Mouse (Mus musculus) liver, embryonic 16.5 days (tissue): Measurements from ENCODE around the gene Sept7. TPM values are rescaled to one million over a fixed set of nuclear protein-coding genes. Genes with fewer than 3 reads are reported as not detected.
"Not testable (repeated sequence)": the region's sequence is repeated elsewhere in the genome, so short reads cannot be mapped to it uniquely, and the experiment has no call there.

ENCODE experiments used
- ATAC-seq: fragments of 200-750 bp; cut with Nextera tagmentation; 2 replicates; pipeline ENCODE4 v1.8.0; 2017; ENCODE audit warnings: low read depth, mild to moderate bottlenecking, moderate number of reproducible peaks, moderate library complexity
- H3K27ac ChIP-seq: fragments of 300-500 bp; sonication (generic); 2 replicates; pipeline ENCODE4 v1.5.1; 2014; ENCODE audit warnings: mild to moderate bottlenecking, low read length
- H3K27me3 ChIP-seq: fragments of 300-500 bp; sonication (generic); 2 replicates; pipeline ENCODE4 v1.6.1; 2014; ENCODE audit warnings: low read depth, low read length, mixed read lengths; ENCODE audit not compliant: control insufficient read depth, insufficient read depth
- H3K36me3 ChIP-seq: fragments of 300-500 bp; sonication (generic); 2 replicates; pipeline ENCODE4 v1.6.1; 2014; ENCODE audit warnings: mild to moderate bottlenecking; ENCODE audit not compliant: control insufficient read depth, insufficient read depth
- H3K4me1 ChIP-seq: fragments of 300-500 bp; sonication (generic); 2 replicates; pipeline ENCODE4 v1.6.1; 2014; ENCODE audit warnings: low read depth, low read length, mixed read lengths; ENCODE audit not compliant: control insufficient read depth
- H3K4me2 ChIP-seq: fragments of 300-500 bp; sonication (generic); 2 replicates; pipeline ENCODE4 v1.6.1; 2014; ENCODE audit warnings: low read depth, low read length, mixed read lengths
- H3K4me3 ChIP-seq: fragments of 300-500 bp; sonication (generic); 2 replicates; pipeline ENCODE4 v1.5.1; 2014; ENCODE audit warnings: low read depth, mild to moderate bottlenecking, low read length
- H3K9ac ChIP-seq: fragments of 300-500 bp; sonication (generic); 2 replicates; pipeline ENCODE4 v1.6.1; 2014; ENCODE audit warnings: low read depth, low read length
- H3K9me3 ChIP-seq: fragments of 300-500 bp; sonication (generic); replicated peaks from 2 replicates; pipeline ENCODE4 v1.6.1; 2016; ENCODE audit warnings: low read length; ENCODE audit not compliant: control insufficient read depth
- WGBS: fragments of 180-500 bp; shearing (Covaris S2); extraction: QIAGEN DNeasy Blood & Tissue Kit; methylation state at CpG from one replicate; pipeline ENCODE4 v1.1.7; 2014; ENCODE audit not compliant: insufficient replicate concordance; 5-methylcytosine and 5-hydroxymethylcytosine counted together
- polyA plus RNA-seq: library from polyadenylated mRNA; unstranded; fragments of >200 nt; fragmentation: Nextera tagmentation; extraction: Ambion mirVana; gene quantifications from 2 replicates; pipeline ENCODE4 v1.2.1, GENCODE M21; 2015

Gene Sept7
- polyA plus RNA-seq, 1 experiment from 2014 or later: 73.7 TPM

- H3K9me3 ChIP-seq: no peaks in the 10 kb centered on the region
- no peak overlapping the region for H3K4me2 ChIP-seq
- H3K9ac ChIP-seq: no peak overlapping the region
- ATAC-seq: no peak
- H3K36me3 ChIP-seq: no peaks in the 10 kb centered on the region
- no peaks in the 10 kb centered on the region for H3K4me1 ChIP-seq
- H3K27ac ChIP-seq: no peak overlapping the region
- no peaks in the 10 kb centered on the region for H3K27me3 ChIP-seq
- 61% methylated on average over 6 of the region's 6 CpGs for WGBS
- H3K4me3 ChIP-seq: no peak overlapping the region
Observed at GRCm38 (mm10) chr9:25229740-25230139, 22.5 kb upstream of the Sept7 start.

DNA sequence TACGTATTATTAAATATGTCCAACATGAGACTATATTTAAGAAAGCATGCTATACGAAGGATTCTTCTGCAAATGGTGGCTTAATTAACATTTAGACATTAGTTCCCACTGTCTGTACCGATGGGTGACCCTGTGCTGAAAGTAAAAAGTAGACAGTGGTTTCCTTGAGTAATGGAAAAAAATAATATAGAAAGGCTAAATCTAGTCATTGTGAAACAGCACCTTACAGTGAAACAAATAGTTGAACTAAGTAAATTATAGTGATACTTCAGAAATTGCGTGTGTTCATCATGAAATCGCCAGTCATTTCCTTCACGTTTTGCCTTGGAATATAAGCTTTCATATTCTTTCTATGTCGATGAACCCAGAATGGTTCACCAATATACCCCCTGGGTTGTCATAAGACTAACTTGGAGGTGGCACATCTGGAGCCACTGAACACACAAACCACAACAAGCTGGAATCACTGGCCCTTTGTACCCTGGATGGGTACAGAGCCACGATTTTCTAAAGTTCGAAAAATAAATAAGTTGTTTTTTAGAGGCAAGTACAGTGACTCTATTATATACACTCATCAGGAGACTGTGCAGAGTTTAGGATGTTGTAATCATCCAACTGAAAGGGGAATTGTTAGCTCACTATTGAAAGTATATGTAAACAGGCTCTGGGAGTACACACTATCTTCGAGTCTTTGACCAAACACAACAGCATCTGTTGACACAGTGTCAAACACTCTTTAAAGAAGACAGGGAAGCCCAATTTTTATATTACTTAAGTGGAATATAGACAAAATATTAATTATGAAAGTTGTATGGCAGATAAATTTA is 21.8 kb upstream of the Sept7 start:
- no peaks in the 10 kb centered on the region for H3K27me3 ChIP-seq
- H3K9me3 ChIP-seq: no peaks in the 10 kb centered on the region
- ATAC-seq: peak; percentile 94
- 62% methylated on average over 10 of the region's 10 CpGs for WGBS
- no peaks in the 10 kb centered on the region for H3K36me3 ChIP-seq
- no peak overlapping the region; the same call in 1 of the 2 replicates for H3K27ac ChIP-seq
- H3K9ac ChIP-seq: no peak overlapping the region
- H3K4me1 ChIP-seq: no peaks in the 10 kb centered on the region
- no peak overlapping the region for H3K4me3 ChIP-seq
- no peak overlapping the region for H3K4me2 ChIP-seq

GRCm38 (mm10) chr9:25241065-25241464 is 11.2 kb upstream of the Sept7 start:
- Histone ChIP-seq H3K9ac (no peak overlapping the region), H3K9me3 (no peaks in the 10 kb centered on the region), H3K27ac (no peak overlapping the region), H3K4me2 (no peak overlapping the region), H3K27me3 (no peaks in the 10 kb centered on the region), H3K36me3 (no peaks in the 10 kb centered on the region), H3K4me3 (no peak overlapping the region), H3K4me1 (no peaks in the 10 kb centered on the region)
- no peak for ATAC-seq
- WGBS: 55% methylated on average over 3 of the region's 3 CpGs

DNA sequence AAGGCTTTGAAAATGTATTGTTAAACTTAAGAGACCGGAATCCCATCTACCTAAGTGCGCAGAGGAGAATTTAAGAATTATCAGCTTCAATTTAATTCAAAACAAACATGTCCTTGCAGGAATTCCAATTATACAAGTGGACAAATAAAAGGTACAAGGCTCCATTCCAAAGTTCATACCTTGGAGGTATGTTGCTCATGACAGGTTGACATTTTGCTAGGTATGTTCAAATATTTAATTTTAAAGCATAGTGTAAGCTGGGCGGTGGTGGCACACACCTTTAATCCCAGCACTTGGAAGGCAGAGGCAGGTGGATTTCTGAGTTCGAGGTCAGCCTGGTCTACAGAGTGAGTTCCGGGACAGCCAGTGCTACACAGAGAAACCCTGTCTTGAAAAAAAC is 10.5 kb upstream of the Sept7 start:
- not testable (repeated sequence) for H3K27ac ChIP-seq, H3K36me3 ChIP-seq, H3K4me2 ChIP-seq, H3K9ac ChIP-seq, H3K4me1 ChIP-seq, H3K27me3 ChIP-seq, ATAC-seq, H3K4me3 ChIP-seq, H3K9me3 ChIP-seq
- 70% methylated on average over 5 of the region's 5 CpGs for WGBS

GRCm38 (mm10) chr9:25242266-25242665 is 10.0 kb upstream of the Sept7 start:
- 74% methylated on average over 3 of the region's 3 CpGs for WGBS
- H3K36me3 ChIP-seq: no peaks in the 10 kb centered on the region

GRCm38 (mm10) chr9:25243926-25244657 is 8.1 kb upstream of the Sept7 start:
- Histone ChIP-seq H3K27me3 (no peaks in the 10 kb centered on the region), H3K9me3 (no peaks in the 10 kb centered on the region), H3K27ac (no peak overlapping the region), H3K4me3 (no peak overlapping the region), H3K9ac (no peak overlapping the region), H3K4me1 (no peaks in the 10 kb centered on the region), H3K36me3 (no peaks in the 10 kb centered on the region), H3K4me2 (no peak overlapping the region)
- WGBS: 51% methylated on average over 4 of the region's 4 CpGs
- no peak for ATAC-seq

More at GRCm38 (mm10) chr9:25242266-25242665, 10.0 kb upstream of the Sept7 start:
- Histone ChIP-seq H3K4me3 (no peak overlapping the region), H3K9me3 (no peaks in the 10 kb centered on the region), H3K4me1 (no peaks in the 10 kb centered on the region), H3K4me2 (no peak overlapping the region), H3K27me3 (no peaks in the 10 kb centered on the region), H3K27ac (no peak overlapping the region), H3K9ac (no peak overlapping the region)
- no peak for ATAC-seq

- H3K27me3 ChIP-seq: no peaks in the 10 kb centered on the region
- no peaks in the 10 kb centered on the region for H3K36me3 ChIP-seq
- no peak for ATAC-seq
- no peak overlapping the region for H3K9ac ChIP-seq
- no peak overlapping the region for H3K27ac ChIP-seq
- no peak overlapping the region for H3K4me2 ChIP-seq
- H3K4me1 ChIP-seq: peaks cover 2% of the 10 kb centered on the region; the same call in 1 of the 2 replicates
- no peak overlapping the region for H3K4me3 ChIP-seq
- 50% methylated on average over 4 of the region's 4 CpGs for WGBS
- H3K9me3 ChIP-seq: no peaks in the 10 kb centered on the region
Observed at GRCm38 (mm10) chr9:25245125-25245524, 7.1 kb upstream of the Sept7 start.

DNA sequence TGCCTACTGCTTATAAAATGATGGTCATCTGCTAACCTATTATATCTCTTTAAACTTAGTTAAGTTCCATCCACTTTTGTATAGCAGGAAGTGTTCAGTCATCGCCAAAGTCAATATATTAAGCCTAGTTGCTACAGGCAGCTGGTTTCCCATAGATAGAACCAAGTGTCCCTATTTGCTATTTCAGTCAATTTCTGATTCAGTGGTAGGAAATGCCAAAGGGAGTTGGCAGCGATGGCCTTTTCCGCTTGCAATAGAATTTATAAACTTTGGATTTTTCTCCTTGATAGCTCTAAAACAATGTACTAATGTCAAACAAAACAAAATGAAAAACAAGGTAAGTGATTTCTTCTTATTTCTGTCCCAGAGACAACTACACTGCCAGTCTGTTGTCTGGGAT is 5.7 kb upstream of the Sept7 start:
- H3K27ac ChIP-seq: no peak overlapping the region
- no peak for ATAC-seq
- no peaks in the 10 kb centered on the region for H3K27me3 ChIP-seq
- H3K9ac ChIP-seq: no peak overlapping the region
- H3K36me3 ChIP-seq: no peaks in the 10 kb centered on the region
- H3K4me3 ChIP-seq: no peak overlapping the region
- no peaks in the 10 kb centered on the region for H3K9me3 ChIP-seq
- H3K4me2 ChIP-seq: no peak overlapping the region
- peaks cover 5% of the 10 kb centered on the region for H3K4me1 ChIP-seq
- 79% methylated on average over 3 of the region's 3 CpGs for WGBS

DNA sequence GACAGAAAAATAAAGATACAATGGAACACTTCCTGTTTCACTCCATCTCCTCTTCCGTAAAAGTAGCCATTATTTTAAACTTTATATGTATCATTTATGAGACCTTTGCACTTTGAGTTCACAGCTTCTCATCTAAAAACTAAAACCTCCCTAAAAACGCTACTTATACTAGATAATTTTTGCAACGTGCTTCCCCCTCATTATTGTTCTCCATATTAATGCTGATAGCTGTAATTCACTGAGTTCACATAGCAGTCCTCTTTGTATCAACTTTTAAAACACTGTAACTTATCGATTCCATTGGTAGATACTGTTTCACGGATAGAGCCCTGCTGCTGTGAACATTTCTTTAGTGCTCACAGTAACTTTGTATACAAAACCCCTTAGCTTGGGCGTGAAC is 1.1 kb upstream of the Sept7 start:
- Histone ChIP-seq H3K9ac (peak overlapping the region; percentile 98), H3K36me3 (no peaks in the 10 kb centered on the region), H3K9me3 (no peaks in the 10 kb centered on the region), H3K4me2 (peak overlapping the region; percentile 87), H3K27me3 (no peaks in the 10 kb centered on the region), H3K27ac (peak overlapping the region; percentile 98), H3K4me3 (peak overlapping the region; percentile 88), H3K4me1 (peaks cover 16% of the 10 kb centered on the region)
- no peak for ATAC-seq
- 2% methylated on average over 6 of the region's 6 CpGs for WGBS
